Mouse (Mus musculus) ES-E14 (cell line): ENCODE data around the gene St3gal3.

Experiments
- MAFK ChIP-seq: IDR thresholded peaks from 2 replicates; pipeline ENCODE4 v1.6.1; 2014; ENCODE audit warnings: mild to moderate bottlenecking, low read depth, low read length, inconsistent platforms; ENCODE audit not compliant: insufficient read depth
- ZC3H11A ChIP-seq: IDR thresholded peaks from 2 replicates; pipeline ENCODE4 v1.6.1; 2012; ENCODE audit warnings: low read depth, mild to moderate bottlenecking, inconsistent platforms, low read length, borderline replicate concordance
- ZNF384 ChIP-seq: IDR thresholded peaks from 2 replicates; pipeline ENCODE4 v1.6.1; 2012; ENCODE audit warnings: low read depth, low read length, inconsistent platforms

- TF ChIP-seq ZNF384: no peak
- no peak for TF ChIP-seq MAFK
- TF ChIP-seq ZC3H11A: no peak
These were observed 37.7 kb upstream of the St3gal3 start for GRCm38 (mm10) chr4:118172461-118172860.
